Mouse (Mus musculus) heart, postnatal 4 days (tissue): ENCODE results near the gene Wfdc5. TPM values are rescaled to one million over a fixed set of nuclear protein-coding genes. Genes with fewer than 3 reads are reported as not detected.

Source experiments
- DNase-seq: peaks from one replicate; pipeline ENCODE4 v3.0.0; 2021
- total RNA-seq, 2 experiments: library from RNA; stranded (reverse); gene quantifications; 2 replicates each; pipeline ENCODE4 v1.2.3; 2021

Wfdc5 gene
- total RNA-seq, 2 experiments from 2014 or later: not detected

GRCm38 (mm10) chr2:164174649-164175395 is 7.7 kb downstream of the Wfdc5 start:
- no peak for DNase-seq

- DNase-seq: peak; percentile 29
These were observed 9.1 kb downstream of the Wfdc5 start for GRCm38 (mm10) chr2:164173394-164173793.

GRCm38 (mm10) chr2:164170902-164171301 is 11.6 kb downstream of the Wfdc5 start, which contains the start of gene Kcns1:
Kcns1 (minus strand) TSS chr2:164171113.
- DNase-seq: no peak

GRCm38 (mm10) chr2:164170326-164170725 is 12.2 kb downstream of the Wfdc5 start:
- no peak for DNase-seq

- no peak for DNase-seq
These were observed 14.0 kb downstream of the Wfdc5 start for GRCm38 (mm10) chr2:164168571-164168946.

- DNase-seq: no peak
These were observed 14.6 kb downstream of the Wfdc5 start for GRCm38 (mm10) chr2:164167752-164168570.

GRCm38 (mm10) chr2:164164941-164165340 is 17.6 kb downstream of the Wfdc5 start:
- DNase-seq: no peak

- DNase-seq: no peak
These were observed 21.0 kb downstream of the Wfdc5 start for GRCm38 (mm10) chr2:164161515-164162055.

- no peak for DNase-seq
These were observed 23.7 kb downstream of the Wfdc5 start for GRCm38 (mm10) chr2:164158838-164159237.

GRCm38 (mm10) chr2:164156158-164156557 is 26.4 kb downstream of the Wfdc5 start:
- DNase-seq: no peak

GRCm38 (mm10) chr2:164154007-164154406 is 28.5 kb downstream of the Wfdc5 start:
- no peak for DNase-seq

- DNase-seq: no peak
These were observed 30.2 kb downstream of the Wfdc5 start for GRCm38 (mm10) chr2:164152341-164152740.

GRCm38 (mm10) chr2:164150086-164150760 is 32.3 kb downstream of the Wfdc5 start:
- peak; percentile 19 for DNase-seq

GRCm38 (mm10) chr2:164146556-164146955 is 36.0 kb downstream of the Wfdc5 start:
- DNase-seq: no peak

- no peak for DNase-seq
These were observed 38.0 kb downstream of the Wfdc5 start for GRCm38 (mm10) chr2:164144541-164144940.

GRCm38 (mm10) chr2:164144025-164144424 is 38.5 kb downstream of the Wfdc5 start:
- DNase-seq: no peak

- peak; percentile 38 for DNase-seq
These were observed 40.5 kb downstream of the Wfdc5 start for GRCm38 (mm10) chr2:164142021-164142420.

- DNase-seq: no peak
These were observed 44.8 kb downstream of the Wfdc5 start for GRCm38 (mm10) chr2:164137754-164138153.

GRCm38 (mm10) chr2:164136393-164136792 is 46.1 kb downstream of the Wfdc5 start:
- no peak for DNase-seq

- no peak for DNase-seq
These were observed 47.2 kb downstream of the Wfdc5 start for GRCm38 (mm10) chr2:164135367-164135766.

- peak; percentile 51 for DNase-seq
These were observed 48.0 kb downstream of the Wfdc5 start for GRCm38 (mm10) chr2:164134563-164134962.

GRCm38 (mm10) chr2:164131586-164131985 is 51.0 kb downstream of the Wfdc5 start:
- no peak for DNase-seq
